Mouse (Mus musculus): ENCODE measurements around the gene Eif4e3. TPM values are rescaled to one million over a fixed set of nuclear protein-coding genes. Genes with fewer than 3 reads are reported as not detected.

Gene Eif4e3
- polyA plus RNA-seq, 1 experiment from 2014 or later: 19.3 TPM

DNA sequence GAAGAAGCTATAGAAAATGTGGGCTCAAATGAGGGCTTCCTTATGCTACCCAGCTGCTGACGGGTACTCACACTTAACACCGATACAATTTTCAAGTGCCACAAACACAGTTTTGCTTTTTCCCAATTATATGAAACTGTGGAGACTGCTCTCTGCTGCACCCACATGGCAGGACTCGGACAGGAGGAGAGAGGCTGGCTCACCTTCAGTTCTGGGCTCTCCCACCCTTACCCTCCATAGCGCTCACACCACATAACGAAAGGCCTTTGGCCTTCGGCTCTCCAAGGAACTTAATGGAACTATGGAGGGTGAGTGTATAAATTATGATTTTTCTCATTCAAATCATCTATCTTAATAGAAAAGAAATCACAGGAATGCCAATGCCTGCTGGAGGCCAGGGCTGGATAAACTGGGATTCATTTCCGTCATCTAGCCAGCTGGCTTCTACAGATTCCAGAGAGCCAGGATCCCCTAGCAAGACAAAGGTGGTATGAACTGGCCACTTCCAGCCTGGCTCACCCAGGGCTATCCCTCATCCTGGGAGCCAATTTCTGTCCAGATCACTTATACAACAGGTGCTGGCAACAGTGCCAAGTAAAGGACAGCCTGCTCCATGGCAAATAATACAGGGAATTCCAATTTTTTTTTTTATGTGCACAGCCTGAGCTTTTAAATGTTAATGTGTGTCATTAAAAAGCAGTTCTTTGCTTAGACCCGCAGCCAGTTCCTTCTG lies 36.7 kb downstream of the Eif4e3 start:
- Histone ChIP-seq H3K4me2 (ENCODE audit: low read depth, low read length) (no peak overlapping the region), H3K9me3 (replicated peaks; ENCODE audit: control insufficient read depth, low read length) (no peaks in the 10 kb centered on the region), H3K36me3 (replicated peaks; ENCODE audit: control insufficient read depth, insufficient read depth, low read depth, low read length) (no peaks in the 10 kb centered on the region; the same call in 1 of the 2 replicates), H3K4me1 (ENCODE audit: control insufficient read depth, insufficient read depth, low read length) (no peaks in the 10 kb centered on the region), H3K4me3 (ENCODE audit: low read depth, low read length) (no peak overlapping the region), H3K27ac (replicated peaks; ENCODE audit: low read depth, low read length) (no peak overlapping the region), H3K27me3 (ENCODE audit: control insufficient read depth, insufficient read depth, low read length) (no peaks in the 10 kb centered on the region), H3K9ac (replicated peaks; ENCODE audit: low read length) (no peak overlapping the region)
- DNase-seq (ENCODE audit: low spot score) (no peak), ATAC-seq (replicated peaks; ENCODE audit: insufficient number of reproducible peaks, low FRiP score, low TSS enrichment, low read depth) (no peak)
- WGBS: 78% methylated on average over 8 of the region's 8 CpGs

DNA sequence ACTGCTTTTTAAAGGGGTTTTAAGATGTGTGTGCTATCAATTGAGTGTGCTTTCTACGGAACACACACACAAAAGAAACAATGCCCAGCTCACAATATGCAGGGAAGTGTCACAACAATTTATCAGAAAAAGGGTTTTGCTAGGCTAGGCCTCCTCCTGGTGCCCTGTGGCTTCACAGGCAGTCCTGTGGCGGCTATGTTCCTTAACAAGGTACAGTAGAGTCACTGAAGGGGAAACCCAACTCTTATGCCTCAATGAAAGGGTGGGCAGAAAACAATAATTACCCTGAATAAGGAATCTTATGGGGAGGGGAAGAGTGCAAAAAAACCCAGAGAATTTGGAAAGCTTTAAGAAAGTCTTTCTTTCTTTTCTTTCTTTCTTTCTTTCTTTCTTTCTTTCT lies 40.2 kb downstream of the Eif4e3 start:
- Histone ChIP-seq H3K9me3 (replicated peaks; ENCODE audit: control insufficient read depth, low read length) (no peaks in the 10 kb centered on the region), H3K4me3 (ENCODE audit: low read depth, low read length) (no peak overlapping the region), H3K27me3 (ENCODE audit: control insufficient read depth, insufficient read depth, low read length) (no peaks in the 10 kb centered on the region), H3K9ac (replicated peaks; ENCODE audit: low read length) (no peak overlapping the region), H3K36me3 (replicated peaks; ENCODE audit: control insufficient read depth, insufficient read depth, low read depth, low read length) (no peaks in the 10 kb centered on the region), H3K4me2 (ENCODE audit: low read depth, low read length) (no peak overlapping the region), H3K4me1 (ENCODE audit: control insufficient read depth, insufficient read depth, low read length) (peaks cover 3% of the 10 kb centered on the region), H3K27ac (replicated peaks; ENCODE audit: low read depth, low read length) (no peak overlapping the region)
- ATAC-seq (replicated peaks; ENCODE audit: insufficient number of reproducible peaks, low FRiP score, low TSS enrichment, low read depth) (no peak), DNase-seq (ENCODE audit: low spot score) (no peak)
- WGBS: 69% methylated on average over 2 of the region's 2 CpGs

DNA sequence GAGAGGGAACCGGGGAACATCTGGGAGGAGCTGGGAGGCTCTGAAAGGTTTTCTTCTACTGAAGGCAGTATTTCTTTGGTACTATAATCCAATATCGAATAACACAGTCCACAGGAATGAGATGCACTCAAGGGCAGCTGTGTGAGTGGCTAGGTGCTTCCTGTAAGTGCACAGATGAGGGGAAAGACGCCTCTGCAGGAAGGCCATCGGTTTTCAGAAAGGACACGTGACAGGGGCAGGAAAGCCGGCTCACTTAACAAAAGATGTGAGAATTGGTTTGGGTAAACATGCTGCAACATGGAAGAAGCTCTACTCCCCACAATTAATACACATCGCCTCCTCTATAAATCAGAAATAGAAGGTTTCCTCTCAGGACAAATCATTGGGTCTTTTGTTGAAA lies 40.8 kb downstream of the Eif4e3 start:
- Histone ChIP-seq H3K27ac (replicated peaks; ENCODE audit: low read depth, low read length) (no peak overlapping the region), H3K4me3 (ENCODE audit: low read depth, low read length) (no peak overlapping the region), H3K9ac (replicated peaks; ENCODE audit: low read length) (no peak overlapping the region), H3K27me3 (ENCODE audit: control insufficient read depth, insufficient read depth, low read length) (no peaks in the 10 kb centered on the region), H3K4me2 (ENCODE audit: low read depth, low read length) (no peak overlapping the region), H3K9me3 (replicated peaks; ENCODE audit: control insufficient read depth, low read length) (no peaks in the 10 kb centered on the region), H3K36me3 (replicated peaks; ENCODE audit: control insufficient read depth, insufficient read depth, low read depth, low read length) (no peaks in the 10 kb centered on the region), H3K4me1 (ENCODE audit: control insufficient read depth, insufficient read depth, low read length) (peaks cover 3% of the 10 kb centered on the region)
- ATAC-seq (replicated peaks; ENCODE audit: insufficient number of reproducible peaks, low FRiP score, low TSS enrichment, low read depth): no peak
- WGBS: 27% methylated on average over 7 of the region's 7 CpGs
- DNase-seq (ENCODE audit: low spot score): no peak

DNA sequence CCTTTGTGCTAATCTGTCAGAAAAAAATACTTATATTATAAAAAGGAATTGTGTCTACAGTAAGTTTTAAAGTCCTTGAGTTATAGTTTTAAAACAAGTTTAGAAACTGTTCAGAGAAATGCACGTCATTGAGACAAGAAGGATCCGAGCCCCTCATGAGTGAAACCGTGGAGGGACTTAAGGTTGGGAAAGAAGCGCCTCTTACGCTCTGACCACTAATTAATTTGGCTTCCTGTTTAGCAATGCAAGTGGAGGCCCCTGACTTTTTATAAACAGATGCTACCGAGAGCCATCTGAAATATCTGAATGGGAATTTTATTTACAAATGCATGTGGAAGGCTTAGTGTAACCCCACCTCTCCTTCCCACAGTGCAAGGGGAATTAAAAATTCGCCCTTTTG lies 41.3 kb downstream of the Eif4e3 start:
- ATAC-seq (replicated peaks; ENCODE audit: insufficient number of reproducible peaks, low FRiP score, low TSS enrichment, low read depth): no peak
- H3K4me3 ChIP-seq (ENCODE audit: low read depth, low read length): no peak overlapping the region
- 36% methylated on average over 7 of the region's 7 CpGs for WGBS
- H3K27me3 ChIP-seq (ENCODE audit: control insufficient read depth, insufficient read depth, low read length): no peaks in the 10 kb centered on the region
- H3K27ac ChIP-seq (replicated peaks; ENCODE audit: low read depth, low read length): no peak overlapping the region
- DNase-seq (ENCODE audit: low spot score): no peak
- no peaks in the 10 kb centered on the region for H3K36me3 ChIP-seq (replicated peaks; ENCODE audit: control insufficient read depth, insufficient read depth, low read depth, low read length)
- H3K4me1 ChIP-seq (ENCODE audit: control insufficient read depth, insufficient read depth, low read length): peaks cover 3% of the 10 kb centered on the region
- H3K4me2 ChIP-seq (ENCODE audit: low read depth, low read length): no peak overlapping the region
- no peak overlapping the region for H3K9ac ChIP-seq (replicated peaks; ENCODE audit: low read length)
- H3K9me3 ChIP-seq (replicated peaks; ENCODE audit: control insufficient read depth, low read length): no peaks in the 10 kb centered on the region

DNA sequence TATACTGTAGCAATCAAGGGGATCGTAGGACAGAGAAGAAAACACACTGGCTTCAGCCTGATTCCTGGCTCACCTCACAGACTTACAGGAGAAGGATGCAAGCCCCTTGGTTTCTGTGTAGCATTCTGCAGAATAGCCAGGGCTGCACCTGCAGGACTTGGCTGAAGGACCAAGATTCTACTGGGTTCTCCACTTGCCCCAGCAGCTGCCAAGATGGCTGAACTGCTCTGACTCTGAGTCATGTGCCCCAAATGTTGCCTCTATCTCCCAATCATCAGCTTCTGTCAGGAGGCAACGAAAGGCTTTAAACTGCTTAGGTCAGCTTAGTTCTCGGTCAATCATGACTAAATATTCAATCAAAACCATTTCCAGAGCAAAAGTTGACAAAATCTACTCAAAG lies 42.0 kb downstream of the Eif4e3 start:
- Histone ChIP-seq H3K9me3 (replicated peaks; ENCODE audit: control insufficient read depth, low read length) (no peaks in the 10 kb centered on the region), H3K27me3 (ENCODE audit: control insufficient read depth, insufficient read depth, low read length) (no peaks in the 10 kb centered on the region), H3K4me3 (ENCODE audit: low read depth, low read length) (no peak overlapping the region), H3K9ac (replicated peaks; ENCODE audit: low read length) (no peak overlapping the region), H3K4me2 (ENCODE audit: low read depth, low read length) (no peak overlapping the region), H3K36me3 (replicated peaks; ENCODE audit: control insufficient read depth, insufficient read depth, low read depth, low read length) (no peaks in the 10 kb centered on the region), H3K4me1 (ENCODE audit: control insufficient read depth, insufficient read depth, low read length) (peaks cover 3% of the 10 kb centered on the region), H3K27ac (replicated peaks; ENCODE audit: low read depth, low read length) (no peak overlapping the region)
- ATAC-seq (replicated peaks; ENCODE audit: insufficient number of reproducible peaks, low FRiP score, low TSS enrichment, low read depth): no peak
- DNase-seq (ENCODE audit: low spot score): no peak
- WGBS: 82% methylated on average over 3 of the region's 3 CpGs

DNA sequence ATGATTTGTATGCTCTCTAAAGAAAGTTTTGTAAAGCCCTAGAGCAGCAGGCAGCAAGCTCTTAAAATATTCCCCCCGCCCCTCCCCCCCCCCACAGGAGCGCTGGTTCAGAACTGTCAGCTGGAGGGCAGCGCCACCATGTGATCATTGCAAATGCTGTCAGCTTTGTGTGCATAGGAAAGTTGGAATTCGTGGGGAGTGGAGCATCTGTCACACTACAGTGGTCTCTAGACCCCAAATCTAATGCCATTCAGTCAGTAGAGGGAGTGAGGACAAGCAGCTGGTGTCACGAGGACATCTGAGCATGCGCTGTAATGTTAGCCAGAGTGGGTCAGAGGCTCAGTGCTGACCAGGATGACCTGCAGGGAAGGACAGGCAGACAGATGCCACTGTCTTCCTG lies 42.9 kb downstream of the Eif4e3 start:
- Histone ChIP-seq H3K9ac (replicated peaks; ENCODE audit: low read length) (no peak overlapping the region), H3K27me3 (ENCODE audit: control insufficient read depth, insufficient read depth, low read length) (no peaks in the 10 kb centered on the region), H3K4me3 (ENCODE audit: low read depth, low read length) (no peak overlapping the region), H3K4me2 (ENCODE audit: low read depth, low read length) (no peak overlapping the region), H3K4me1 (ENCODE audit: control insufficient read depth, insufficient read depth, low read length) (peaks cover 3% of the 10 kb centered on the region), H3K9me3 (replicated peaks; ENCODE audit: control insufficient read depth, low read length) (no peaks in the 10 kb centered on the region), H3K36me3 (replicated peaks; ENCODE audit: control insufficient read depth, insufficient read depth, low read depth, low read length) (no peaks in the 10 kb centered on the region), H3K27ac (replicated peaks; ENCODE audit: low read depth, low read length) (no peak overlapping the region)
- DNase-seq (ENCODE audit: low spot score) (peak; percentile 69), ATAC-seq (replicated peaks; ENCODE audit: insufficient number of reproducible peaks, low FRiP score, low TSS enrichment, low read depth) (peak; percentile 56; the same call in 1 of the 2 replicates)
- 17% methylated on average over 6 of the region's 6 CpGs for WGBS

DNA sequence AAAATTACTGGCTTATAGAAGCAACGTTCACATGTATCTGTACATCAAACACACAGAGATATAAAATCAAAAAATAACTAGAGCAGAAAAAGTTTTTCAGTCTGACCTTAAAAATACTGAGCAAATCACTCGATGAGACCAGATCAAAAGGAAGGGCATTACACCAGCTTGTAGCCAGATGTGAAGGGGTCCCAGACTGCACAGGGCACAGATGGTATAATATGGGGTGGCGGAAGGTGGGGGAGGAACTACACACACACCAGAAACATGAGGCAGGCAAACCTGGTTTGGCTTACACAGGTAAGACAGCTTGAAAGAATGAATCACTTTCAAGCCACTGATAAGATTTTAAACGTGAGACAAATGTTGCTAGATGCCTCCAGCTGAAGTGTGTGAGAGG lies 45.4 kb downstream of the Eif4e3 start:
- H3K27ac ChIP-seq (replicated peaks; ENCODE audit: low read depth, low read length): no peak overlapping the region
- WGBS: 51% methylated on average over 4 of the region's 4 CpGs
- H3K9me3 ChIP-seq (replicated peaks; ENCODE audit: control insufficient read depth, low read length): no peaks in the 10 kb centered on the region
- H3K4me3 ChIP-seq (ENCODE audit: low read depth, low read length): no peak overlapping the region
- DNase-seq (ENCODE audit: low spot score) (peak; percentile 60), ATAC-seq (replicated peaks; ENCODE audit: insufficient number of reproducible peaks, low FRiP score, low TSS enrichment, low read depth) (no peak)
- H3K4me1 ChIP-seq (ENCODE audit: control insufficient read depth, insufficient read depth, low read length): peaks cover 3% of the 10 kb centered on the region
- no peak overlapping the region for H3K9ac ChIP-seq (replicated peaks; ENCODE audit: low read length)
- no peaks in the 10 kb centered on the region for H3K36me3 ChIP-seq (replicated peaks; ENCODE audit: control insufficient read depth, insufficient read depth, low read depth, low read length)
- H3K4me2 ChIP-seq (ENCODE audit: low read depth, low read length): no peak overlapping the region
- no peaks in the 10 kb centered on the region for H3K27me3 ChIP-seq (ENCODE audit: control insufficient read depth, insufficient read depth, low read length)

DNA sequence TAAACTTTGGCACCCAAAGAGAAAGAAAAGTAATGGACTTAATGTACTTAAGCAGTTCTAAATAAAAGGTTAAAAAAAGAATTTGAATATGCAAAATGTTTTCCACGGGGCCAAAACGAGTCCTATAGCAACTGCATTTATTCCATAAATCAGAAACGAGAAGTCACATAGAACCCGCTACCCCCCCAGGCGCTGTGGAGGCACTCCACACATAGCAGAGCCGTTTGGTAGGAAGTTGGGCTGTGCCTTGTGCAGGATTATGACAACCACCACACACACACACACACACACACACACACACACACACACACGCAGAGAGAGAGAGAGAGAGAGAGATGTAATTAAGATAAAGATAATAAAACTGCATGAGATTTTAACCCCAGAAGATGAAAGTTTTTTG lies 46.1 kb downstream of the Eif4e3 start:
- Histone ChIP-seq H3K27ac (replicated peaks; ENCODE audit: low read depth, low read length) (no peak overlapping the region), H3K4me2 (ENCODE audit: low read depth, low read length) (no peak overlapping the region), H3K9ac (replicated peaks; ENCODE audit: low read length) (no peak overlapping the region), H3K9me3 (replicated peaks; ENCODE audit: control insufficient read depth, low read length) (no peaks in the 10 kb centered on the region), H3K27me3 (ENCODE audit: control insufficient read depth, insufficient read depth, low read length) (no peaks in the 10 kb centered on the region), H3K4me1 (ENCODE audit: control insufficient read depth, insufficient read depth, low read length) (peaks cover 4% of the 10 kb centered on the region), H3K4me3 (ENCODE audit: low read depth, low read length) (no peak overlapping the region), H3K36me3 (replicated peaks; ENCODE audit: control insufficient read depth, insufficient read depth, low read depth, low read length) (no peaks in the 10 kb centered on the region)
- 66% methylated on average over 7 of the region's 7 CpGs for WGBS
- ATAC-seq (replicated peaks; ENCODE audit: insufficient number of reproducible peaks, low FRiP score, low TSS enrichment, low read depth): no peak
- DNase-seq (ENCODE audit: low spot score): no peak
